Mouse (Mus musculus) liver, embryonic 13.5 days (tissue): ENCODE data around the gene Cldn10. TPM values are rescaled to one million over a fixed set of nuclear protein-coding genes. Genes with fewer than 3 reads are reported as not detected.

Experiments used
- ATAC-seq: fragments of 200-750 bp; cut with Nextera tagmentation; 2 replicates; pipeline ENCODE4 v1.8.0; 2017; ENCODE audit warnings: low read depth, mild to moderate bottlenecking, moderate number of reproducible peaks, moderate library complexity
- DNase-seq: peaks from one replicate; pipeline ENCODE4 v3.0.0; 2022
- H3K27ac ChIP-seq: fragments of 300-500 bp; sonication (generic); 2 replicates; pipeline ENCODE4 v1.5.1; 2015; ENCODE audit warnings: moderate library complexity, mild to moderate bottlenecking, inconsistent platforms
- H3K27me3 ChIP-seq: fragments of 300-500 bp; sonication (generic); 2 replicates; pipeline ENCODE4 v1.6.1; 2015; ENCODE audit warnings: mild to moderate bottlenecking, inconsistent platforms
- H3K36me3 ChIP-seq: fragments of 300-500 bp; sonication (generic); 2 replicates; pipeline ENCODE4 v1.6.1; 2015; ENCODE audit warnings: mild to moderate bottlenecking, inconsistent platforms
- H3K4me1 ChIP-seq: fragments of 300-500 bp; sonication (generic); replicated peaks from 2 replicates; pipeline ENCODE4 v1.6.1; 2015; ENCODE audit warnings: inconsistent platforms
- H3K4me2 ChIP-seq: fragments of 300-500 bp; sonication (generic); 2 replicates; pipeline ENCODE4 v1.6.1; 2015; ENCODE audit warnings: inconsistent platforms, mild to moderate bottlenecking, moderate library complexity
- H3K4me3 ChIP-seq: fragments of 300-500 bp; sonication (generic); replicated peaks from 2 replicates; pipeline ENCODE4 v1.5.1; 2015; ENCODE audit warnings: mild to moderate bottlenecking, inconsistent platforms
- H3K9ac ChIP-seq: fragments of 300-500 bp; sonication (generic); 2 replicates; pipeline ENCODE4 v1.6.1; 2015; ENCODE audit warnings: mild to moderate bottlenecking, inconsistent platforms
- H3K9me3 ChIP-seq: fragments of 300-500 bp; sonication (generic); replicated peaks from 2 replicates; pipeline ENCODE4 v1.6.1; 2016; ENCODE audit warnings: inconsistent platforms
- WGBS: fragments of 180-500 bp; shearing (Covaris S2); methylation state at CpG from one replicate; pipeline ENCODE4 v1.1.7; 2015; ENCODE audit not compliant: insufficient replicate concordance; 5-methylcytosine and 5-hydroxymethylcytosine counted together
- polyA plus RNA-seq: library from polyadenylated mRNA; unstranded; fragments of >200 nt; fragmentation: Nextera tagmentation; extraction: Ambion mirVana; gene quantifications from 2 replicates; pipeline ENCODE4 v1.2.1, GENCODE M21; 2015

The Cldn10 gene
- polyA plus RNA-seq, 1 experiment from 2014 or later, result 0.20 TPM

- ATAC-seq (no peak), DNase-seq (no peak)
- H3K4me1 ChIP-seq, result peaks cover 14% of the 10 kb centered on the region
- no peak overlapping the region for H3K27ac ChIP-seq
- no peaks in the 10 kb centered on the region for H3K36me3 ChIP-seq
- no peak overlapping the region for H3K4me2 ChIP-seq
- H3K4me3 ChIP-seq, result no peak overlapping the region
- no peak overlapping the region for H3K9ac ChIP-seq
- H3K9me3 ChIP-seq, result no peaks in the 10 kb centered on the region
- H3K27me3 ChIP-seq, result no peaks in the 10 kb centered on the region
- 70% methylated on average over 4 of the region's 4 CpGs for whole genome bisulfite sequencing
Observed at GRCm38 (mm10) chr14:118890101-118890500, 102.4 kb downstream of the Cldn10 start.

GRCm38 (mm10) chr14:118895228-118895627 is 107.5 kb downstream of the Cldn10 start:
- DNase-seq (no peak), ATAC-seq (no peak)
- H3K9me3 ChIP-seq, result no peaks in the 10 kb centered on the region
- no peak overlapping the region for H3K4me2 ChIP-seq
- WGBS, result 80% methylated on average over 7 of the region's 7 CpGs
- H3K27me3 ChIP-seq, result no peaks in the 10 kb centered on the region
- H3K9ac ChIP-seq, result no peak overlapping the region
- H3K4me3 ChIP-seq, result no peak overlapping the region
- no peaks in the 10 kb centered on the region for H3K36me3 ChIP-seq
- no peak overlapping the region for H3K27ac ChIP-seq
- no peaks in the 10 kb centered on the region for H3K4me1 ChIP-seq

- WGBS, result 75% methylated on average over 10 of the region's 10 CpGs
- Histone ChIP-seq H3K4me1 (no peaks in the 10 kb centered on the region), H3K4me2 (no peak overlapping the region), H3K9ac (no peak overlapping the region), H3K9me3 (no peaks in the 10 kb centered on the region), H3K36me3 (no peaks in the 10 kb centered on the region), H3K4me3 (no peak overlapping the region), H3K27ac (no peak overlapping the region), H3K27me3 (no peaks in the 10 kb centered on the region)
- no peak for ATAC-seq
- no peak for DNase-seq
Observed at GRCm38 (mm10) chr14:118895655-118896054, 107.9 kb downstream of the Cldn10 start.

- no peak for DNase-seq
- Histone ChIP-seq H3K36me3 (0 out of 2 replicates have a peak, but pooled peaks cover 2% of the 10 kb centered on the region), H3K4me1 (peaks cover 8% of the 10 kb centered on the region), H3K27me3 (no peaks in the 10 kb centered on the region), H3K27ac (no peak overlapping the region), H3K9me3 (0 out of 2 replicates have a peak, but pooled peaks cover 3% of the 10 kb centered on the region), H3K4me3 (no peak overlapping the region), H3K4me2 (no peak overlapping the region), H3K9ac (no peak overlapping the region)
- ATAC-seq, result no peak
- 67% methylated on average over 11 of the region's 11 CpGs for WGBS
Observed at GRCm38 (mm10) chr14:118899940-118900339, 112.2 kb downstream of the Cldn10 start.

- no peak for DNase-seq
- peaks cover 8% of the 10 kb centered on the region for H3K4me1 ChIP-seq
- no peak overlapping the region for H3K4me3 ChIP-seq
- no peak for ATAC-seq
- H3K27me3 ChIP-seq, result no peaks in the 10 kb centered on the region
- 0 out of 2 replicates have a peak, but pooled peaks cover 3% of the 10 kb centered on the region for H3K9me3 ChIP-seq
- H3K9ac ChIP-seq, result no peak overlapping the region
- no peak overlapping the region for H3K27ac ChIP-seq
- H3K36me3 ChIP-seq, result 0 out of 2 replicates have a peak, but pooled peaks cover 2% of the 10 kb centered on the region
- WGBS, result 80% methylated on average over 1 of the region's 1 CpGs
- no peak overlapping the region for H3K4me2 ChIP-seq
Observed at GRCm38 (mm10) chr14:118900911-118901310, 113.2 kb downstream of the Cldn10 start.

GRCm38 (mm10) chr14:118903397-118903796 is 115.7 kb downstream of the Cldn10 start:
- H3K9ac ChIP-seq, result no peak overlapping the region
- H3K27me3 ChIP-seq, result no peaks in the 10 kb centered on the region
- ATAC-seq, result no peak
- H3K4me1 ChIP-seq, result peaks cover 8% of the 10 kb centered on the region
- 62% methylated on average over 3 of the region's 3 CpGs for WGBS
- H3K36me3 ChIP-seq, result 0 out of 2 replicates have a peak, but pooled peaks cover 2% of the 10 kb centered on the region
- 0 out of 2 replicates have a peak, but pooled peaks cover 3% of the 10 kb centered on the region for H3K9me3 ChIP-seq
- DNase-seq, result no peak
- H3K4me3 ChIP-seq, result no peak overlapping the region
- no peak overlapping the region for H3K4me2 ChIP-seq
- H3K27ac ChIP-seq, result no peak overlapping the region

GRCm38 (mm10) chr14:118903867-118904562 is 116.3 kb downstream of the Cldn10 start:
- WGBS, result 66% methylated on average over 6 of the region's 6 CpGs
- Histone ChIP-seq H3K4me3 (no peak overlapping the region), H3K27ac (no peak overlapping the region), H3K4me2 (no peak overlapping the region), H3K27me3 (no peaks in the 10 kb centered on the region), H3K4me1 (peaks cover 8% of the 10 kb centered on the region), H3K9ac (no peak overlapping the region), H3K36me3 (0 out of 2 replicates have a peak, but pooled peaks cover 2% of the 10 kb centered on the region), H3K9me3 (0 out of 2 replicates have a peak, but pooled peaks cover 3% of the 10 kb centered on the region)
- DNase-seq (no peak), ATAC-seq (no peak)

- 58% methylated on average over 8 of the region's 8 CpGs for WGBS
- no peak for ATAC-seq
- H3K9me3 ChIP-seq, result no peaks in the 10 kb centered on the region
Observed at GRCm38 (mm10) chr14:118907592-118907991, 119.9 kb downstream of the Cldn10 start.

GRCm38 (mm10) chr14:118909872-118910271 is 122.2 kb downstream of the Cldn10 start:
- no peak for DNase-seq
- peak overlapping the region; percentile 51; the same call in 1 of the 2 replicates for H3K4me2 ChIP-seq
- H3K4me1 ChIP-seq, result peaks cover 8% of the 10 kb centered on the region; the same call in 1 of the 2 replicates
- H3K27me3 ChIP-seq, result no peaks in the 10 kb centered on the region
- 74% methylated on average over 8 of the region's 8 CpGs for WGBS
- no peaks in the 10 kb centered on the region for H3K36me3 ChIP-seq
- no peak overlapping the region for H3K9ac ChIP-seq
- ATAC-seq, result no peak
- H3K27ac ChIP-seq, result no peak overlapping the region
- H3K4me3 ChIP-seq, result 0 out of 2 replicates have a peak overlapping the region, but pooled peaks have one; percentile 26
- no peaks in the 10 kb centered on the region for H3K9me3 ChIP-seq

More at GRCm38 (mm10) chr14:118907592-118907991, 119.9 kb downstream of the Cldn10 start:
- H3K4me3 ChIP-seq, result no peak overlapping the region
- H3K4me1 ChIP-seq, result peaks cover 3% of the 10 kb centered on the region; the same call in 1 of the 2 replicates
- no peaks in the 10 kb centered on the region for H3K27me3 ChIP-seq
- no peak for DNase-seq
- no peak overlapping the region for H3K9ac ChIP-seq
- H3K27ac ChIP-seq, result no peak overlapping the region
- no peaks in the 10 kb centered on the region for H3K36me3 ChIP-seq
- H3K4me2 ChIP-seq, result no peak overlapping the region

- peak overlapping the region; percentile 51 for H3K4me2 ChIP-seq
- no peak overlapping the region for H3K9ac ChIP-seq
- peak overlapping the region; percentile 26 for H3K4me3 ChIP-seq
- no peak overlapping the region for H3K27ac ChIP-seq
- DNase-seq (no peak), ATAC-seq (peak; percentile 54; the same call in 1 of the 2 replicates)
- H3K4me1 ChIP-seq, result peaks cover 8% of the 10 kb centered on the region; the same call in 1 of the 2 replicates
- 43% methylated on average over 29 of the region's 29 CpGs for WGBS
- no peaks in the 10 kb centered on the region for H3K9me3 ChIP-seq
- no peaks in the 10 kb centered on the region for H3K36me3 ChIP-seq
- no peaks in the 10 kb centered on the region for H3K27me3 ChIP-seq
Observed at GRCm38 (mm10) chr14:118910332-118911222, 122.9 kb downstream of the Cldn10 start.

GRCm38 (mm10) chr14:118911521-118911920 is 123.8 kb downstream of the Cldn10 start:
- Histone ChIP-seq H3K27me3 (no peaks in the 10 kb centered on the region), H3K4me2 (no peak overlapping the region), H3K36me3 (no peaks in the 10 kb centered on the region), H3K4me3 (no peak overlapping the region), H3K9me3 (no peaks in the 10 kb centered on the region), H3K4me1 (peaks cover 8% of the 10 kb centered on the region; the same call in 1 of the 2 replicates), H3K9ac (no peak overlapping the region), H3K27ac (no peak overlapping the region)
- 83% methylated on average over 6 of the region's 6 CpGs for WGBS
- DNase-seq, result no peak
- no peak for ATAC-seq
